In genomic region chr2:28005187-28005586, GRCm38 (mm10) we compare ENCODE assay signal across 15 mouse cellular contexts.
DNase-seq lines count a peak whose midpoint lies in the region; ATAC-seq lines count a peak whose summit lies in the region.
"Had no signal": no experiment of that assay in that cellular context is flagged by ENCODE, and none has a peak within 500 bp of the region (broad histone marks: within the 10 kb centered on the region; RNA-seq: fewer than 3 reads in every experiment).

No protein-coding gene starts in this region.

- peak overlapping the region; percentile 93 for H3K27ac ChIP-seq in liver, embryonic 13.5 days
- no peak overlapping the region for H3K27ac ChIP-seq in stomach, embryonic 16.5 days (ENCODE audit: low read length)
- H3K27ac ChIP-seq: hindbrain, embryonic 12.5 days had no signal

- no peaks in the 10 kb centered on the region for H3K9me3 ChIP-seq in liver, embryonic 13.5 days (replicated peaks)
- no peaks in the 10 kb centered on the region for H3K9me3 ChIP-seq in stomach, embryonic 16.5 days (replicated peaks; ENCODE audit: control insufficient read depth, low read length)
- H3K9me3 ChIP-seq: hindbrain, embryonic 12.5 days had no signal

- H3K4me1 ChIP-seq in liver, embryonic 13.5 days (replicated peaks): peaks cover 87% of the 10 kb centered on the region
- peaks cover 5% of the 10 kb centered on the region; the same call in 1 of the 2 replicates for H3K4me1 ChIP-seq in stomach, embryonic 16.5 days (ENCODE audit: control insufficient read depth, insufficient read depth, low read length)

- peak overlapping the region; percentile 74 for H3K9ac ChIP-seq in liver, embryonic 13.5 days
- H3K9ac ChIP-seq in stomach, embryonic 16.5 days (ENCODE audit: low read length): no peak overlapping the region
- H3K9ac ChIP-seq: hindbrain, embryonic 12.5 days had no signal

- peaks cover 6% of the 10 kb centered on the region; the same call in 1 of the 2 replicates for H3K36me3 ChIP-seq in liver, embryonic 13.5 days
- no peaks in the 10 kb centered on the region for H3K36me3 ChIP-seq in stomach, embryonic 16.5 days (ENCODE audit: control insufficient read depth, insufficient read depth, low read length)
- H3K36me3 ChIP-seq: hindbrain, embryonic 12.5 days had no signal

- no peaks in the 10 kb centered on the region for H3K27me3 ChIP-seq in liver, embryonic 13.5 days
- H3K27me3 ChIP-seq in stomach, embryonic 16.5 days (ENCODE audit: control insufficient read depth, insufficient read depth, low read length): no peaks in the 10 kb centered on the region
- H3K27me3 ChIP-seq: hindbrain, embryonic 12.5 days; Patski had no signal

- peak overlapping the region; percentile 37 for H3K4me3 ChIP-seq in liver, embryonic 13.5 days (replicated peaks)
- no peak overlapping the region for H3K4me3 ChIP-seq in stomach, embryonic 16.5 days (replicated peaks; ENCODE audit: low read length)
- H3K4me3 ChIP-seq: hindbrain, embryonic 12.5 days had no signal

- H3K4me2 ChIP-seq in liver, embryonic 13.5 days: peak overlapping the region; percentile 58
- no peak overlapping the region for H3K4me2 ChIP-seq in stomach, embryonic 16.5 days (ENCODE audit: low read depth, low read length)
- H3K4me2 ChIP-seq: hindbrain, embryonic 12.5 days had no signal

- WGBS in liver, embryonic 13.5 days (ENCODE audit: insufficient replicate concordance): 33% methylated on average over 4 of the region's 4 CpGs
- WGBS in stomach, embryonic 16.5 days: 77% methylated on average over 4 of the region's 4 CpGs

- ATAC-seq in erythroblast, adult 5-6 weeks (replicated peaks; ENCODE audit: low FRiP score, poor library complexity, severe bottlenecking): peak; percentile 83
- ATAC-seq in liver, embryonic 13.5 days (ENCODE audit: low read depth): peak; percentile 99
- ATAC-seq in stomach, embryonic 16.5 days (ENCODE audit: insufficient read depth, low FRiP score): 0 out of 2 replicates have a peak, but pooled peaks have one; percentile 41
- ATAC-seq: Patski had no signal

- DNase-seq in spleen, adult 12 weeks (ENCODE audit: low spot score): peak; percentile 43
- no peak for DNase-seq in spleen, adult 18-20 months
- peak; percentile 80 for DNase-seq in liver, embryonic 13.5 days
- no peak for DNase-seq in gastrocnemius, postnatal 4 days (ENCODE audit: low spot score in 2 of 2)
- DNase-seq in embryo, embryonic 10.5 days (ENCODE audit: low spot score): no peak
- DNase-seq: cerebellum, postnatal 10 days; heart, adult 18-20 months; kidney, adult 18-20 months; lung, adult 18-20 months; right cerebral cortex, adult 18-20 months; thymus, postnatal 14 days had no signal

Comparison
In these comparisons a context has a peak if more than half of its experiments do, and no peak if none do; other contexts are left out.
1. DNase-seq: peak in spleen, adult 12 weeks (single experiment) and liver, embryonic 13.5 days (single experiment); none in spleen, adult 18-20 months (0 of 2), gastrocnemius, postnatal 4 days (0 of 2) and embryo, embryonic 10.5 days (single experiment).
2. ATAC-seq: peak in every context shown above with its lines; median percentile 99 in liver, embryonic 13.5 days; 83 in erythroblast, adult 5-6 weeks; 41 in stomach, embryonic 16.5 days.